9 mouse cellular contexts compared by ENCODE assay signal in genomic region chr13:49172971-49173596, GRCm38 (mm10). TPM values are rescaled to one million over a fixed set of nuclear protein-coding genes. Genes with fewer than 3 reads are reported as not detected.
DNase-seq lines count a peak whose midpoint lies in the region; ATAC-seq and TF ChIP-seq lines count a peak whose summit lies in the region.
"Had no signal": no experiment of that assay in that cellular context is flagged by ENCODE, and none has a peak within 500 bp of the region (broad histone marks: within the 10 kb centered on the region; RNA-seq: fewer than 3 reads in every experiment).

No protein-coding gene starts in this region.

- H3K27ac ChIP-seq in cerebellum, adult 2 months (ENCODE audit: insufficient read depth, low read length): peak overlapping the region; percentile 35; the same call in 1 of the 2 replicates
- H3K27ac ChIP-seq in forebrain, postnatal 0 days (ENCODE audit: low read depth, low read length): 0 out of 2 replicates have a peak overlapping the region, but pooled peaks have one; percentile 9
- H3K27ac ChIP-seq in lung, embryonic 15.5 days: no peak overlapping the region
- no peak overlapping the region for H3K27ac ChIP-seq in thymus, adult 2 months (ENCODE audit: control insufficient read depth, insufficient read depth, low read length)

- H3K4me3 ChIP-seq in cerebellum, adult 2 months (replicated peaks; ENCODE audit: insufficient read depth, low read depth, low read length): no peak overlapping the region
- no peak overlapping the region for H3K4me3 ChIP-seq in forebrain, postnatal 0 days (ENCODE audit: low read depth, low read length)
- no peak overlapping the region for H3K4me3 ChIP-seq in lung, embryonic 15.5 days
- no peak overlapping the region for H3K4me3 ChIP-seq in thymus, adult 2 months (ENCODE audit: control insufficient read depth, insufficient read depth, low read length)
- H3K4me3 ChIP-seq: myocyte had no signal

- peak; percentile 68 for DNase-seq in MEL-GATA-1-ER (ENCODE audit: extremely low read depth, low read depth)
- DNase-seq in cerebellum, adult 2 months: peak; percentile 87 to 94
- peak; percentile 88 for DNase-seq in forebrain, postnatal 0 days
- DNase-seq in layer of hippocampus, adult 8-10 months (ENCODE audit: low spot score in 2 of 2): peak; percentile 63 to 89
- DNase-seq in ovary, adult 18-20 months (ENCODE audit: low spot score): peak; percentile 77
- DNase-seq in thymus, adult 2 months: peak; percentile 80

- no peak overlapping the region for H3K9ac ChIP-seq in forebrain, postnatal 0 days
- no peak overlapping the region for H3K9ac ChIP-seq in lung, embryonic 15.5 days

- H3K27me3 ChIP-seq in cerebellum, adult 2 months (ENCODE audit: control insufficient read depth, insufficient read depth, low read length): no peaks in the 10 kb centered on the region
- no peaks in the 10 kb centered on the region for H3K27me3 ChIP-seq in forebrain, postnatal 0 days (ENCODE audit: insufficient read depth, low read length)
- H3K27me3 ChIP-seq in lung, embryonic 15.5 days: no peaks in the 10 kb centered on the region
- H3K27me3 ChIP-seq in thymus, adult 2 months (ENCODE audit: control insufficient read depth, insufficient read depth, low read length): no peaks in the 10 kb centered on the region

- TF ChIP-seq POLR2A in cerebellum, adult 2 months (IDR thresholded peaks at IDR 0.05; ENCODE audit: borderline replicate concordance, insufficient read depth, low read length): no peak
- TF ChIP-seq POLR2A in thymus, adult 2 months (IDR thresholded peaks at IDR 0.05; ENCODE audit: control insufficient read depth, extremely low read depth, insufficient read depth, low read length, poor library complexity): no peak

- WGBS in cerebellum, adult 2 months: 7% methylated on average over 12 of the region's 12 CpGs
- WGBS in forebrain, postnatal 0 days: 5% methylated on average over 12 of the region's 12 CpGs
- WGBS in lung, embryonic 15.5 days: 6% methylated on average over 12 of the region's 12 CpGs
- 18% methylated on average over 12 of the region's 12 CpGs for WGBS in thymus, adult 2 months

- H3K4me2 ChIP-seq in forebrain, postnatal 0 days (ENCODE audit: low read depth): no peak overlapping the region
- H3K4me2 ChIP-seq in lung, embryonic 15.5 days: no peak overlapping the region

- TF ChIP-seq CTCF in cerebellum, adult 2 months (IDR thresholded peaks at IDR 0.05; ENCODE audit: borderline replicate concordance, insufficient read depth, low read depth, low read length): peak; percentile 90
- TF ChIP-seq CTCF in forebrain, postnatal 0 days (IDR thresholded peaks at IDR 0.05; ENCODE audit: low read depth): peak; percentile 92
- peak; percentile 93 for TF ChIP-seq CTCF in thymus, adult 2 months (IDR thresholded peaks at IDR 0.05; ENCODE audit: borderline replicate concordance, control insufficient read depth, extremely low read depth, insufficient read depth, low read length, poor library complexity)

- peaks cover 33% of the 10 kb centered on the region for H3K4me1 ChIP-seq in cerebellum, adult 2 months (ENCODE audit: control insufficient read depth, insufficient read depth, low read length)
- H3K4me1 ChIP-seq in forebrain, postnatal 0 days (ENCODE audit: insufficient read depth): no peaks in the 10 kb centered on the region
- H3K4me1 ChIP-seq in lung, embryonic 15.5 days: peaks cover 5% of the 10 kb centered on the region; the same call in 1 of the 2 replicates
- H3K4me1 ChIP-seq in thymus, adult 2 months (replicated peaks; ENCODE audit: control insufficient read depth, insufficient read depth, low read length): 0 out of 2 replicates have a peak, but pooled peaks cover 2% of the 10 kb centered on the region

- no peaks in the 10 kb centered on the region for H3K9me3 ChIP-seq in forebrain, postnatal 0 days (ENCODE audit: low read length)
- H3K9me3 ChIP-seq in lung, embryonic 15.5 days: no peaks in the 10 kb centered on the region

- ATAC-seq in forebrain, postnatal 0 days: peak; percentile 81
- peak; percentile 80 to 90 for ATAC-seq in hematopoietic stem cell, adult 5-6 weeks (replicated peaks in 1 of 2; ENCODE audit: insufficient read depth in 1 of 2, low FRiP score in 2 of 2, low TSS enrichment in 1 of 2, low read depth in 1 of 2, poor library complexity in 2 of 2, severe bottlenecking in 2 of 2)
- peak; percentile 73; the same call in 1 of the 2 replicates for ATAC-seq in lung, embryonic 15.5 days (ENCODE audit: borderline replicate concordance, extremely low read depth, low FRiP score, low TSS enrichment)

- no peaks in the 10 kb centered on the region for H3K36me3 ChIP-seq in forebrain, postnatal 0 days (ENCODE audit: insufficient read depth)
- H3K36me3 ChIP-seq in lung, embryonic 15.5 days: no peaks in the 10 kb centered on the region
- H3K36me3 ChIP-seq in thymus, adult 2 months (ENCODE audit: control insufficient read depth, insufficient read depth, low read length): no peaks in the 10 kb centered on the region

RNA-seq across cellular contexts. Expression of gene Ninj1, which starts 14.2 kb away (rescaled TPM):
- polyA plus RNA-seq in cerebellum, adult 2 months (2012; rRNA removed): 87.5 and 91.1 TPM in 2 replicates
- 16.5 and 28.6 TPM in 2 replicates for total RNA-seq in forebrain, postnatal 0 days (2014; rRNA removed)
- polyA plus RNA-seq in forebrain, postnatal 0 days (2015; fragmentation: Nextera tagmentation; extraction: Ambion mirVana): 37.0 and 43.1 TPM in 2 replicates
- 58.6 and 65.6 TPM in 2 replicates for total RNA-seq in hematopoietic stem cell, adult 5-6 weeks (2017)
- total RNA-seq in layer of hippocampus, adult 8-10 months (2022): 10 to 100 TPM; 17.8 to 27.6 (median 21.7) TPM
- polyA plus RNA-seq in lung, embryonic 15.5 days (2015; fragmentation: Nextera tagmentation; extraction: Ambion mirVana): 44.5 and 45.1 TPM in 2 replicates
- 98.1 and 113 TPM in 2 replicates for polyA plus RNA-seq in thymus, adult 2 months (2012; rRNA removed)

RNA-seq across cellular contexts. Expression of gene Wnk2, which starts 25.3 kb away (rescaled TPM):
- 73.2 and 78.3 TPM in 2 replicates for polyA plus RNA-seq in cerebellum, adult 2 months (2012; rRNA removed)
- 35.2 and 46.6 TPM in 2 replicates for total RNA-seq in forebrain, postnatal 0 days (2014; rRNA removed)
- polyA plus RNA-seq in forebrain, postnatal 0 days (2015; fragmentation: Nextera tagmentation; extraction: Ambion mirVana): 10.7 and 15.2 TPM in 2 replicates
- not detected in 2 replicates for total RNA-seq in hematopoietic stem cell, adult 5-6 weeks (2017)
- 100 to 1,000 TPM in 2 of 4 experiments, 10 to 100 TPM in 2; 90.3 to 125 (median 102) TPM for total RNA-seq in layer of hippocampus, adult 8-10 months (2022)
- polyA plus RNA-seq in lung, embryonic 15.5 days (2015; fragmentation: Nextera tagmentation; extraction: Ambion mirVana): 0.81 and 1.3 TPM in 2 replicates
- polyA plus RNA-seq in thymus, adult 2 months (2012; rRNA removed): 2.3 and 3.9 TPM in 2 replicates
- polyA plus RNA-seq: myocyte had no signal

RNA-seq across cellular contexts. Expression of gene Card19, which starts 42.8 kb away (rescaled TPM):
- polyA plus RNA-seq in cerebellum, adult 2 months (2012; rRNA removed): 53.3 and 57.1 TPM in 2 replicates
- 14.9 and 15.8 TPM in 2 replicates for total RNA-seq in forebrain, postnatal 0 days (2014; rRNA removed)
- polyA plus RNA-seq in forebrain, postnatal 0 days (2015; fragmentation: Nextera tagmentation; extraction: Ambion mirVana): 32.0 TPM in 2 replicates
- total RNA-seq in hematopoietic stem cell, adult 5-6 weeks (2017): 56.7 and 94.3 TPM in 2 replicates
- total RNA-seq in layer of hippocampus, adult 8-10 months (2022): 10 to 100 TPM; 12.2 to 22.0 (median 18.0) TPM
- polyA plus RNA-seq in lung, embryonic 15.5 days (2015; fragmentation: Nextera tagmentation; extraction: Ambion mirVana): 47.4 and 52.6 TPM in 2 replicates
- 79.1 and 86.2 TPM in 2 replicates for polyA plus RNA-seq in thymus, adult 2 months (2012; rRNA removed)

Comparison
In these comparisons a context has a peak if more than half of its experiments do, and no peak if none do; other contexts are left out.
1. H3K27ac ChIP-seq: peak in cerebellum, adult 2 months (single experiment) and forebrain, postnatal 0 days (single experiment); none in lung, embryonic 15.5 days (single experiment) and thymus, adult 2 months (single experiment).
2. Peak in every context shown above with its lines, with median percentiles within 50 percentile points of each other: DNase-seq, CTCF ChIP-seq and ATAC-seq.